Mouse (Mus musculus) mature B cell (primary cell): ENCODE data around the gene Sh2b2.
"Not testable (repeated sequence)": the region's sequence is repeated elsewhere in the genome, so short reads cannot be mapped to it uniquely, and the experiment has no call there.

Experiments
- in situ Hi-C: fragments of 300-500 bp; cut with MboI; formaldehyde crosslinking; loops from 2 replicates; pipeline ENCODE4 v1.14.3; 2019

The Sh2b2 gene

DNA sequence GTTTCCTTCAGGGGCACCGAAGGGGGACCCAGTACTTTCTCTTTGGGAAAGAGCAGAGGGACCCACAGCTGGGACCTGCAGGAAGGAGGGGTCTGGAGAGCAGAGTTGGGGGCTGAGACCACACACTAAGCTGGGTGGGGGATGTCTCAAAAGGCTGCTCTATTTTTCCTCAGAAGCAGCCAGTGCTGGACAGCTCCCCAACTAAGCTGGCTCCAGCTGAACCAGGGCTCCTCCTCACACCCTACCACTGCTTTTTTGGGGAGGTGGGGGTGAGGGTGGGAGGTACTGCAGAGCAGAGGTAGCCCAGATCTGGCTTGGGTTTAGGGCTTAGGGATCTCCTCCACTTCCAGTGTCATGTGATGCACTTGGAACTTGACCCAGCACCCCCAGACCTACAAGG lies 6.0 kb downstream of the Sh2b2 start:
- in situ Hi-C loops = no loop called here

DNA sequence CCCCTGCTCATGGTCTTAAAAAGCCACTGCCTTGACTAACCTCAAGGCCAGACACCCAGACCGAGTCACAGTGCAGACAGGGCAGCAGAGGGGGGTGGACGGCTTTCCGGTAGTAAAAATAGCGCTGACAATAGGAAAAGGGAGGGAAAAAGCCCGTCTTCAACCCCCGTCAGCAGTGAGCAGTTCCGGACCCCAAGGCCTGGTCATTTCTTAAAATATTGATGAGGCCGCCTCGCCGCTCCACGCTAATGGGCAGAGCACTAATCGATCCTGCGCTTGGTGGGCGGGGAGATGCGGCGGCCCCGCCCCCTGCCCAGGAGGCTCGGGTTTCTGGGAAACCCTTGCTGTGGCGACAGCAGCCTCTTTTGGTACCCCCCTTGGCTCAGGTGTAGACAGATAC lies 8.7 kb downstream of the Sh2b2 start:
- in situ Hi-C loops = no loop called here

DNA sequence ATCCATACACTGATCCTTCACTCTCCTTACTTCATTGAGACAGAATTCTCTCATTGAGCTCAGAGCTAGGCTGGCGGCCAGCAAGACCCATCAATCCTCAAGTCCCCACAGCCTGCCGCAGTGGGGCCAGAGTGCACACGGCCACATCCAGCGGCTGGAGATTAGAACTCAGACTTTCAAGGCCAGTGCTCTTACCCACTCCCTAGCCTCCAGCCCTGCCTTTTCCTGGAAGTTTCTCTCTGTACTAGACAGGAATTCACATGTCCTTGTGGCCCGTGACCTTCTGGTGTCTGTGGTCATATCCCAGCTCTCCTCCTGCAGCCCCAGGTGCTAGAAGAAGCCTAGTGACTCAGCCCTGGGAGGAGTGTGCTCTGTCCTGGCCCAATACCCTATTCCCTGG lies 9.7 kb downstream of the Sh2b2 start:
- in situ Hi-C loops = no loop called here

GRCm38 (mm10) chr5:136230348-136231035 lies 15.9 kb downstream of the Sh2b2 start:
- in situ Hi-C loops = no loop called here

DNA sequence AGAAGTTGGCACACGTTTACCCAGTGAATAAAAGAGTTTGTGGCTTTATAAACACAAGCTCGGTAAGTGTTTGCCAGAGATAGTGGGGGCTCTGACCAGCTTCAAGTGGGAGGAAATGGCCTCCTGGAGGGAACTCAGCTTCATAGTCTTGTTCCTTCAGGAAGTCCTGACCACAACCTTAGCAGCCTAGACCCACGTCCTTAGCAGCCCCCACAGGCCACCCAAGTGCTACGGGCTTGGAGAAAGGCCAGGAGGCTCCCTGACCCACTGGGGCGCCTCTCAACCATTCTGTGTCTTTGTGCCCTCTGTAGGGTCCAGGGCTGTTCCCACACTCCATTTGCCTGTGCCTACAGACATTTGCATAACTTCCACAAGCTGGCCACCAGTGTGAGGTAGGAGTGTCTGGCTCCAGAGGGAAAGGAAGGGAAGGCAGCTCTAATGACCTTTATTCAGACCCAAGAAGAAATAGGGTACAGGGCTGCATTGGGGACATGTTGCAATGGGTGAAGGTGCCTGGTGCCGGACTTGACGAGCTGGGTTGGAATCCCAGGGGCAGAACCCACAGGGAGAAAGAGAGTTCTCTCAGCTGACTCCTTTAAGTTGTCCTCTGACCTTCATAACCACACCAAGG lies 20.0 kb downstream of the Sh2b2 start:
- in situ Hi-C loops = no loop called here

DNA sequence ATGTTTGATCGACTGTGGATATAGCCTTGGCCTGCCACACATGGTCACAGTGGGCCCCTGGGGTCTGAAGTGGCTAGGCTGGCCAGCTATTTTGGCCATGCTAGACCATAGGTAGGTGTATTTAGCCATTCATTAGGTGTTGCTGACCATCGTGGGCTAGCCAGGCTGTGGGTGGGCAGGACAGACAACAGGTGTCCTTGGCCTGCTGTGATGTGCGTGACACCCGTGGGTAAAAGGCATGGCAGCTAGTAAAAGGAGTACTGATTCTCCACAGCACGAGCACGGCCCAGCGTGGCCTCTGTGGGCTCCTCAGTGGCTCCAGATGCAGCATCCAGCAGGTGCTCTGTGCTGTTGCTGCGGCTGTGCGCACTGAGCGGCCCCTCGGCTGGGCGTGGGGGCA lies 27.8 kb downstream of the Sh2b2 start:
- in situ Hi-C loops = no loop called here

GRCm38 (mm10) chr5:136217932-136218381 lies 28.4 kb downstream of the Sh2b2 start:
- in situ Hi-C loops = no loop called here

DNA sequence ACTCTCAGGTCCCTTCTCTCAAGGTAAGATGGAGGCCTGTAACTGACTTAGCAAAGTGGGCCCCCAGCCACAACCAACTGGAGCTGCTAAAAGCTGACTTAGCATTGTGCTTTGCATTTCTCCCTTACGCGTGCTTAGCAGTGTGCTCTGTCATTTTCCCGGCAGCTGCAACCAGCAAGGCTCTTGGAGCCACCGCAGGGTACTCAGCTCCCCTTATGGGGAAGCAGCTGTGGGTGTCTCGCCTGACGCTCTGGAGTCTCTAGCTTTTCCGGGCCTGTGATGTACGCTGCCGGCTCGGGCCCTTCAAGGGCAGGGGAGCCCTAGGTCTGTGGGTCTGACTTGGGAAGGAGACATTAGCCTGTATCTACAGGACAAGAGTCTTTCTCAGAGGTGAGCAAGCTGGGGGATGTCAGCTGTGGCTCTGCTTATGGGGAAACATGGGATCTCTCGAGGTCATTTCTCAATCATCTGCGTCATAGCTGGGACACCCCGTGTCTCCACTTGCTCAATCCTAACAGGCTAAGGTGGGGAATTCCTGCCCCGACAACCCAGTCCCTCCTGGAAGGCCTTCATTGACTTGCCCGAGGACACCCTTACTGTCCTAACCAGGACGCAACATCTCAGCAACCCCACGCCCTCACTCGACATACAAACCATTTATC lies 29.2 kb downstream of the Sh2b2 start:
- in situ Hi-C loops = no loop called here

DNA sequence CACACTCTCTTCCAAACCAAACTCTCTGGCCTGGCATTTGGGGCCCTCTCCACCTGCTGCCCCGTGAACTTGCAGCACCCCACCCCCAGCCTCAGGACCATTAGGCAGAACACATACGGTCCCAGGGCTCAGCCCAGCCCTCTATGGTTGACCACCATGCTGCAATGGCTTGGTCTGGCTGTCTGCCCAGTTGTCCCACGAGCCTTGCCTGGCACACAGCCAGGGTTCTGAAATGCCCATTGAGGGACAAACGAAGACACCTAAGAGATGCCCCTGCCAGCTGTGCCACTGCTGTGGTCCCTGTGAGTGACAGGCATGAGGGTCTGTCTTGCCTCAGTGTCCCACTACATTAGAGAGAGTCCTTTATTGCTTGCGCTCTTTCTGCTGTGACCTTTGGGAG lies 30.4 kb downstream of the Sh2b2 start:
- in situ Hi-C loops = no loop called here

GRCm38 (mm10) chr5:136215211-136215610 lies 31.1 kb downstream of the Sh2b2 start:
- in situ Hi-C loops = no loop called here

DNA sequence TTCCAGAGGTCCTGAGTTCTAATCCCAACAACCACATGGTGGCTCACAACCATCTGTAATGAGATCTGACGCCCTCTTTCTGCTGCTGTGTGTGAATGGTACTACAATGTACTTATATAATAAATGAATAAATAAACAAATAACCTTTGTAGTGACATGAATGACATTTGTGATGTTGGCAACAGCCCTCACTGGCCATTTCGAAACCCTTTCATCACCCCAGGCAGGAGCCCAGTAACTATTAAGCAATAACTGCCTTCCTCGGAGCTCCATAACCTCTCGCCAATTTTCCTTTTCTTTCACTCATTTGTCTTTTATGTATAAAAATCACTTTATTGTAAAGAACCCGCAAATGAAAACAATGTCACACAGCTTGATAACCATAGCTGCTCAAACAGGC lies 32.6 kb downstream of the Sh2b2 start:
- in situ Hi-C loops = no loop called here

DNA sequence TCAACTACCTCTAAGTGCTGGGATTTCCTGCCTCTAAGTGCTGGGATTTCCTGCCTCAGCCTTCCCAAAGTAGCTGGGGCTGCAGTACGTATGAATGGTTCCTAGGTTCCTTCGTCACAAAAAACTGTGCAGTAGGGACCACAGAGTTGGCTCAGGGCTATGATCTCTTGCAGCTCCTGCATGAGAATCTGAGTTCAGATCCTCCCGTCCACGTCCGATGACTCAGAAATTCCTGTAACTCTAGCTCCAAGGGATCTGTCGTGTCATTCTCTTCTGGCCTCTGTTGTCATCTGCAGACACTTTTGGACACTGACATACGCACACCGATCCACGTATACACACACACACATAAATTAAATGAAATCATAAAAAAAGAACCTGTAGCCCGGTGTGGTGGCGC lies 33.6 kb downstream of the Sh2b2 start:
- in situ Hi-C loops = no loop called here

DNA sequence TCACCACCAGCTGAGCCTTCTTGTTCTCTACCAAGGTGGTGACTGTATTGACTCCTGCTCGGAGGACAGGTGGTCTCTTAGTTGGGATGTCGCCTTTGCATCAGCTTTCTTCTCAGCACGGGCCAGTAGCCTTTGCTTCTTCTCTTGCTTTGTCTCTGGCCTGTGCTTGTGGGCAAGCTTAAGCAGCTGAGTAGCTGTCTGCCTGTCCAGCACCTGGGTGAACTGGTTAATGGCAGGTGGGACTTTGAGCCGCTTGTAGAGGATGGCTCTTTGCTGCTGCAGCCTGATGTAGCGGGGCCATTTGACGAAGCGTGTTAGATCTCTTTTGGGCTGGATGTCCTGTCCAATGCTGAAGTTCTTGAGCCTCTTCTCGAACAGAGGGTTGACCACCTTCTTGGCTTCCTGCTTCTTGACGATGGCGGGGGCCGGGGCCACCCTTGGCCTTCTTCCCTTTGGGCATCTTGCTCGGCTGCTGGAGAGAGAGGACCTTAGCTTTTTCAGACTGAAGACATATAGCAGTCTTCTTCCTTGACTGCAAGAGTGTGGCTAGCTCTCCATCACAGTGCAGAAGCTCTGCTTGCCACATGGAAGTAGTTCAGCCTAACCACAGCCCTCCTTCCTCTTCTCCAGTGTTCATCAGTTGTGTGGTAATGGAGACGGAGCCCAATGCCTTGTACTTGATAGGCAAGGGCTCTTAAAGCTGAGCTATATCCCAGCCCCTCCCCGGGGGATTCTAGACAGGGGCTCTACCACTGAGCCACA lies 34.8 kb downstream of the Sh2b2 start:
- in situ Hi-C loops = not testable (repeated sequence)

DNA sequence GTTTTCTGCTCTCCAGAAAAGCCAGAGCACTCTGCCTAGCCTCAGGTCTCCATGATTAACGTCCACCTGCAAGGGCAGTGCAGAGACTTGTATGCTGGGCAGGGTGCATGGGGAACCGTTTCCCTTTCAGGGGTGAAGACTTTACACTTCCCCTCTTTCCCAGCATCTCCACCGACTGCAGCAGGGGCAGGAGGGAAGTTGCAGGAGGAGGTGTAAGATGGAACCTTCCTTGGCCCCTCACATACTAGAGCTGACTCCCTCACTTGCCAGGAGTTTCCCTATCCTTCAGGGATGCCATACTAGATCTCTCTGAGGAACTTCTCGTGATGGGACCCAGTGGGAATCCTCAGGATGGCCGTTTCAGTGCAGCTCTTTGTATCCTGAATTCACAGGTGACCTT lies 35.8 kb downstream of the Sh2b2 start:
- in situ Hi-C loops = no loop called here

DNA sequence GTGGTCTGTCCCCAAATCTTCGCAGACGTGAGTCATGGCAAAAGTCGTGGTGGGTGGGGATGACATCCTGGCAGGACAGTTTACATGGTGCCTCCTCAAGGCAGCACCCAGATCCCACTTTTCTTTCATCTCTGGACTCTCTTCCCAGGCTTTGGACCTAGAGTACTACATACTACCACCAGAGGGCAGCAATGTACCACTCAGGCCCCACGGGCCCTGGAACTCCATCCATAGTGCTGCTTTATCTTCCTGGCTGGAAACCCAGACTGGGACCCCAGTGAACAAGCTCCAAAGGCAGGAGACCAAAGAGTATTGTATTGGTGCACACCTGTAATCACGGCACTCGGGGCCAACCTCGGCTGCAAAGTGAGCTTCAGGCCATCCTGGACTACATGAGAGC lies 44.5 kb downstream of the Sh2b2 start:
- in situ Hi-C loops = no loop called here

GRCm38 (mm10) chr5:136199526-136199925 lies 46.8 kb downstream of the Sh2b2 start:
- in situ Hi-C loops = loop anchor here (5.0 kb wide), 1 partner anchor 53 kb away; no protein-coding TSS in a partner anchor

GRCm38 (mm10) chr5:136198474-136199391 lies 47.6 kb downstream of the Sh2b2 start, which contains the start of gene Prkrip1:
TSS of gene Prkrip1 (minus strand) at chr5:136198963.
- in situ Hi-C loops = loop anchor here (5.0 kb wide), 1 partner anchor 54 kb away; no protein-coding TSS in a partner anchor

DNA sequence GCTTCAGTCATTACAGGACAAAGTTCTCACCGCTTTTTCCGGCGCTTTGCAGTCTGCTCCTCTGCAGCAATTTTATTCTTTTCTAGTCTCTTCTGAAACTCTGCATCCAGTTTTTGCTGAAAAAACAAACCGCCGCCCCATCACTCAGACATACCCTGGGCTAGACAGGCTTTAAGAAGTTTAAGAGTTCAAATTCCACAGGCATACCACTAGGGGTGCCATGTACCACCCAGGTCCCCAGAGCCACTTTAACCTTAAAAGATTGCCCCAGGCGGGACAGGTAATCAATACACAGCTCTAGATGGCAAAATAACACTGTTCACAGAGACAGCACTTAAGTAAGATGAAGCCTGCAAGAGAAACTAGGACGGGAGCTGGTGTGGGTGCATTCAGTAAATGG lies 54.5 kb downstream of the Sh2b2 start:
- in situ Hi-C loops = no loop called here

GRCm38 (mm10) chr5:136186723-136187122 lies 59.6 kb downstream of the Sh2b2 start:
- in situ Hi-C loops = no loop called here

DNA sequence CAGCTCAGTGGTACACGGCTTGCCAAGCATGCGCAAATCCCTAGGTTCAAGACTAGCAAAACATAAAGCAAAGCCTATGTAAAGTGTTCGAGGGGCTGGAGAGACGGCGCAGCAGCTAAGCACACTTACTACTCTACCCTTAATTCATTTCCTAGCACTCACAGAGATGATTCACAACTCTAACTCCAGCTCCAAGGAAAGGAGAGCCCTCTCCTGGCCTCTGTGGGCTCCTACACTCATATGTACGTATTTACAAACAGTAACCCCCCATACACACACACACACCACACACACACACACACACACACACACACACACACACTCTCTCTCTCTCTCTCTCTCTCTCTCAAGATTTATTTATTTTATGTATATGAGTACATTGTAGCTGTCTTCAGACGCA lies 62.6 kb downstream of the Sh2b2 start:
- in situ Hi-C loops = no loop called here

DNA sequence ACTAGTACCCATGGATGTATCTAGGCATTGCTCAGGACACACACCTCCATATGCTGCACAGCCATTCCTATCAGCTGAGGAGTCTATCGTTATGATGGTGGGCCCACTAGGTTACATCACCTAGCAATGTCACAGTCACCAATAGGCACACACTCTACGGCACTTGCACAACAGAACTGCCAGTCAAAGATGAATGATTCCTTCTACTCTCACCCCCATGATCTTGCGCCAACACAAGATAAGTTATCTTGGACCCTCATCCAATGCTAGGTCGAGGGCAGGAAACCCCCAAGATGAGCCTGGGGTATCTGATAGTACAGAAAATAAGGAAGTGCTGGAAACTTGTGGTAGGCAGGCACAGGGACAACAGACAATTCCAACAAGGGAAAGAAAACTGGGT lies 63.5 kb downstream of the Sh2b2 start:
- in situ Hi-C loops = no loop called here
